Mouse (Mus musculus): ENCODE measurements at regions not wholly inside any gene's neighbourhood (a gene's known extent, or its start where the extent isn't known, plus 50 kb on each side); places are given as distances from the start of the nearest gene placed in this dataset.

GRCm38 (mm10) chr3:34411142-34411914, 238.9 kb upstream of the Sox2 start:
- intact Hi-C loops (cut with DNase I): no loop called here
- DNase-seq (ENCODE audit: low spot score): no peak

- DNase-seq (ENCODE audit: low spot score): no peak
- intact Hi-C loops (cut with DNase I): no loop called here
Observed at GRCm38 (mm10) chr3:34403586-34403985, 246.6 kb upstream of the Sox2 start.

GRCm38 (mm10) chr3:34391275-34391674, 258.9 kb upstream of the Sox2 start:
- no peak for DNase-seq (ENCODE audit: low spot score)
- intact Hi-C loops (cut with DNase I): no loop called here

DNA sequence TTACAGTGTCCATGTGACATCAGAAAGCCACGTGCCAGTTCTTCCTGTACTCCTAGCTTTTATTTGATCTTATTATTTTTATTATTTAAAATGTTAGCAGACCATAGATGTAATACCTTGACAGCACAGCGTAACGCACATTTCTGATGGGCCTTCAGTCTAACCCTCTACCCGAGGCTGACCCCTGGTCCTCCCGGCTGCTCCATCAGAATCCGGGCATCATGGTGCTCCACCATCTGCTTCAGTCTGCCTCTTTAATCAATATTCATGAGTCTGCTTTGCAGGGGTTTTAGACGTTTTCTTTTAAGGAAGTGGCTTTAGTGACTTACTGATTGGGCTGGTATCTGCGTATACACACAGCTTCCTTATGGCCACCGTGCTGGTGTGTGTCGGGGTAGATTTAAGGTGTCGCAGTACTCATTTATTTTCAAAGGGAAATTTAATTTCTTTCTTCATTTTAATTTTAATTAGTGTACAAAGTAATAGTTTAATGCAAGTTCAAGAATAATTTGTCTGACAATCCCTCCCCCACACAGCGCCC, 265.2 kb upstream of the Sox2 start:
- intact Hi-C loops (cut with DNase I): no loop called here
- no peak for DNase-seq (ENCODE audit: low spot score)

- no peak for DNase-seq (ENCODE audit: low spot score)
- intact Hi-C loops (cut with DNase I): no loop called here
Observed at GRCm38 (mm10) chr3:34377913-34378312, 272.3 kb upstream of the Sox2 start.

DNA sequence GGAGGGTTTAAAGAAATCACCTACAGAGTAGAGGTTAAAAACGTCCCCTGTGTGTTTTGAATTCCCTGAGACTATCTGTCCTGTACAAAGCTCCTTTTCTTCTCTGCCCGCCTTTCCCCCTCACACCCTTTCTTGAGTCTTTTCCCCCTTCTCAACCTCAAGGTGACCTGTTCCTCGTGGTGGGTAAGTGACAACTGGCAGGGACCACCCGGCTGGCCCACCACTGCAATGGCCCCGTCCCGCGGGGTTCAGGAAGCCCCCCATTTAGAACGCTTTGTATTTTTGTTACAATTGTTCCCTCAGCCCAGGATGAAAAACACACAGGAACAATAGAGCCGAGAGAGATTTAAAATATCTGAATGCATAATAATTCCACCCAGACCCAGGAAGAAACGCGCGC, 272.9 kb upstream of the Sox2 start:
- intact Hi-C loops (cut with DNase I): no loop called here
- DNase-seq (ENCODE audit: low spot score): no peak

DNA sequence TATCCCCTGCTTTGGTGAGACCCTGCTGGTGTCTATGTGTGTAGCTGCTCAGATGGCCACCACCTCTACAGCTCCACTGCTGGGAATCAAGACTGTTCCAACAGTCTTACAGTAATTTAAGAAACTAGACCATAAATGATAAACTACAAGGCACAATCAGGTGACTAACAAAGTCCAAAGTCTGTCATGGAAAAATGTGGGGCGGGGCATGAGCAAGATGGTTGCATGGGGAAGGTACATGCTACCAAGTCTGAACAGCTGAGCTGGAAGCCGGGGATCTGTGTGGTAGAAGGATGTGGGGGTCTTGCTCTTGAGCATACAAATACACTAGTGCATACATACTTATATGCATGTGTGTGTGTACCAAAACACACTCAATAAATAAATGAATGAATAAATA, 278.8 kb upstream of the Sox2 start:
- intact Hi-C loops (cut with DNase I): no loop called here
- DNase-seq (ENCODE audit: low spot score): no peak

DNA sequence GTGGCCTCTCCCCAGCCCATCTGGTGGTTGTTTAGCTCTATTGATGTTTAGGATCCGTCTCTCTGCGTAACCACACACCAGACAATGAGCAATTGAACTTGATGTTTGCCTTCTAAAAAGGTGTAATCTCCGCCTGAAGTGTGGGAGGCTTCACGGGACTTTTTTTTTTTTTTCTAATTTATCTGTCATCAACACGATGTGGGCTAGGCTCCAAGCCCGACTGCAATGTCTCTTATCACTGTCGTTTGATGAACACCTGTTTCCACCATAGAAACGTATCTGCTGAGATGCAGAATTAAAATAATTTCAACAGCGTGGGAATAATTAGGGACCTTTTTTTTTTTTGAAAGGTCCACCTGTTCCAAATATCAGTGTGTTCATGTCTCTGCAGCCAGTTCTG, 257.0 kb upstream of the Dnajc19 start:
- intact Hi-C loops (cut with DNase I): no loop called here
- no peak for DNase-seq (ENCODE audit: low spot score)

GRCm38 (mm10) chr3:34333555-34333954, 252.4 kb upstream of the Dnajc19 start:
- DNase-seq (ENCODE audit: low spot score): no peak
- intact Hi-C loops (cut with DNase I): no loop called here

DNA sequence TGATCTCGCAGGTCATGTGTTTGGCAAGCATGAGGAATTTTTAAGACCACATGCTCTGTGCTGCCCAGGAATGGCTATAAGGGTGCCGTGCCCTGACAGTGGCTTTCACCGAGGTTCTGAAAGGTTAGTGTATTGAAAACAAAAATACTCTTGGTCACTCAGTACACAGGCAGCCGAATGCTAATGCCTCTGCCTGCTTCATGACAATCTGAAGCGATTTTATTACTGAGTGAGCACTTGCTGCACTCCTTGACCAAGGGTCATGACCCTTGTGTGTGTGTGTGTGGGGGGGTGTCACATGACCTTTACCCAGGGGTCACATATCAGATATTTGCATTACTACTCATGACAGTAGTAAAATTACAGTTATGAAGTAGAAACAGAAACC, 250.8 kb upstream of the Dnajc19 start:
- intact Hi-C loops (cut with DNase I): no loop called here
- DNase-seq (ENCODE audit: low spot score): no peak

GRCm38 (mm10) chr3:34330970-34331888, 250.1 kb upstream of the Dnajc19 start:
- intact Hi-C loops (cut with DNase I): no loop called here
- DNase-seq (ENCODE audit: low spot score): no peak

DNA sequence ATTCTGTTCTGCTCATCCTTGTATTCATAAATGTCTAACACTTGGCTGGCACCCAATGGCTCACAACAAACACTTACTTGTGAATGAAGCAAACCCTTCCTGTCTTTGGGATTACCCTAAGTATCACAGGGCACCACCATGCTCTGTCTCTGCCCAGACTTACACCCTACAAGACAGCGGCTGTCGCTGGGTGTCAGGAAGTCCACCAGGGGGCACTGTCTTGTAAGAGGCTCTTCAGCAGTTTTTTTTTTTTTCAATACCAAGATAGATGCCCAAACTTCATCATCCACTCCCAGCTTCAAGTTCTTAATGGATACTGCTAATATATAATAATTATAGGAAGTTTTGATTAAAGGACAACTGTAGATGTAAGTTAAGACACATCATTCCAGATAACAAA, 247.7 kb upstream of the Dnajc19 start:
- intact Hi-C loops (cut with DNase I): no loop called here
- no peak for DNase-seq (ENCODE audit: low spot score)

GRCm38 (mm10) chr3:34325669-34326068, 244.5 kb upstream of the Dnajc19 start:
- intact Hi-C loops (cut with DNase I): no loop called here
- DNase-seq (ENCODE audit: low spot score): no peak

DNA sequence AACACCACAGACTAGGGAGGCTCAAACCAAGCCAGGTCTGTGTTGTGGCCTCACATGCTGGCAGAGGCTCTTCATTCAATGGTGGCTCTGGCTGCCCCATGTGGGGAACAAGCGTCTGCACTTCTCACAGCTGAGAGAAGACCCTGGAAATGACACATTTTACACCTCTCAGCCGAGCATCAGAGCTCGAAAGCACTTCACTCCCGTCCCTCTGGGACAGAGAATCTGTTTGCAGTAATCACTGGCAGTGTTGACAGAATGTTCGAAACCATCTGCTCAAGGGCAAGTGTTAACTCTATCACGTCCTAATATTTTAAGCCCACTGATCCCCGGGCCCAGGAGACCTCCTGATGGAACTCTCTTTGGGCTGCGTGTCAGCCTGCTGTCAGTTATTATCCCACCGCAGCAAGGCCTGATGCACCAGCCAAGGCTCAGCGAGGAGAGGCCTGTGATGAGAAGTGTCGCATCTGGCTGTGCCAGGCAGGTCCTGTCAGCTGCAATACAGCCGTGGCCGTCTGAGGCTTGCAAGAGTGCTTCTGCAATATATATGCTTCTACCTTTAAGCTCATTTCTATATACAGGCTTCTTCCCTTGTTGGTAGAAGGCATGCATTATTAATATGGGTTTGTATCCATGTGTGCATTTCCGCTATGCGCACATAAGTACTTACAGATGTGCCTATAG, 241.5 kb upstream of the Dnajc19 start:
- DNase-seq (ENCODE audit: low spot score): no peak
- intact Hi-C loops (cut with DNase I): no loop called here

DNA sequence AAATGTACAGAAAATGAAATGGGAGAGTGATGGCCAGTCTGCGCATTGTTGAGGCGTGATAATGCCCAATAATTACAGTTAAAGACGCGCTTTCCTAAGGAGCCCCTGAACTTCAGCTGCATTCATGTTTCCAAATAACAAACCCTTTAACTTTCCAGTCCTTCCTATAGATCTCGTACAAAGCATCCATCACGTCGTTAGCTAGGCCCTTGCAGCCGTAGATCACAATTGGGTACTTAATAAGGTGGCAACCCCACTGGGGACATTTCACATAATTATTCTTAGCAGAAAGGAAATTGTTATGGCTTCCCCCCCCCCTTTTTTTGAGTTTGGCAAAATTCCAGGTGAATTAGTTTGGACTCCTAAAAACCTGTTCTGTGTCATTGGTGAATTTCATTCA, 233.7 kb upstream of the Dnajc19 start:
- intact Hi-C loops (cut with DNase I): no loop called here
- DNase-seq (ENCODE audit: low spot score): no peak

DNA sequence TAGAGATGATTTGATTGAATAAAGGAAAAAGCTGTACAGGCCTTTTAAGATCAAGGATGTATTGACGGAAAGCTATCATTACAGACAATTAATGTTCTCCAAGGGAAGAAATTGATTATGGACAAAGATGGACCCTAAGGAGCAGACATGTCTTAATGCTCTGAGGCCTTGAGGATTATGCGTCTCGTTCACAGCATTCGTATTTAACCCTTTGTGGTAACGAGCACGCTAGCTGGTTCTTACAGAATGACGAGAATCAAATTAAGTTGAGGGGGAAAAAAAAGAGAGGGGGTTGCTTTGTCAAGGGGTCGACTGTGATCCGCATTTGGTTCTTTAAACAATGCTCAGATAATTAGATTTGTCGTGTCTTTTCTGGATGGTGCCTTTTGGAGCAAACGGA, 233.3 kb upstream of the Dnajc19 start:
- DNase-seq (ENCODE audit: low spot score): no peak
- intact Hi-C loops (cut with DNase I): no loop called here

DNA sequence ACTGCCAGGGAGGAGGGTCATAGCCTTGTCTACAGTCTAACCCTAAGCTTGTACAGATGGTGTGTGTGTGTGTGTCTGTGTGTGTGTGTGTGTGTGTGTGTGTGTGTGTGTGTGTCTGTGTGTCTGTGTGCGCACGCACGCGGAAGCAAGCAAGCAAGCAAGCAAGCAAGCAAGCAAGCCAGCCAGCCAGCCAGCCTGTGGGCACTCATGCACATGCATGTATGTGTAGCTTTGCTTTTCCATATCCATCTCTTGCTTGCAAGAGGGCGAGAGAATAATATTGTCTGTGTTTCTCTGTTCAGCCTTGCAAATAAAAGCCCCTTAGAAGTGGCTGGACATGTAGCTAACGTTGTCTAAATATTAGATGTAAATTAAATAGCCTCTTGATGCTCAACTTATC, 230.8 kb upstream of the Dnajc19 start:
- intact Hi-C loops (cut with DNase I): no loop called here
- DNase-seq (ENCODE audit: low spot score): no peak

DNA sequence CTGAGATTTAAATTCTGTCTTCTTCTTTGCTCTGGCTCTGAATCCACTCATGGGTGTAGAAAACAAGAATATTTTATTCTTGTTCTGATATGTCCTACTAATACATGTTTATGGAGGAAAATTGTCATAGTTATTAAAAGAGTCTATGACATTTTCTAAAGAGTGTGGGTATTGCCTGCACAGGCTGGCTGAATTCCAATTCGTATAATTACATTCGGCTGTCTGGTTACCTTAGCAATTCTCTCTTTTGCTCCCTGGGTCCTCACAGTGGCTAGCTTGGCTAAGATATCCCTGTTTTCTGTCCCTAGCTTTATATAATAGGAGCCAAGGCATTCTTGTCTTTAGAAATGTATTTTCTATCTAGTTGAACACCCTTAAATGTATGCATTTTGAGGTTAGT, 218.5 kb upstream of the Dnajc19 start:
- intact Hi-C loops (cut with DNase I): no loop called here
- DNase-seq (ENCODE audit: low spot score): no peak

DNA sequence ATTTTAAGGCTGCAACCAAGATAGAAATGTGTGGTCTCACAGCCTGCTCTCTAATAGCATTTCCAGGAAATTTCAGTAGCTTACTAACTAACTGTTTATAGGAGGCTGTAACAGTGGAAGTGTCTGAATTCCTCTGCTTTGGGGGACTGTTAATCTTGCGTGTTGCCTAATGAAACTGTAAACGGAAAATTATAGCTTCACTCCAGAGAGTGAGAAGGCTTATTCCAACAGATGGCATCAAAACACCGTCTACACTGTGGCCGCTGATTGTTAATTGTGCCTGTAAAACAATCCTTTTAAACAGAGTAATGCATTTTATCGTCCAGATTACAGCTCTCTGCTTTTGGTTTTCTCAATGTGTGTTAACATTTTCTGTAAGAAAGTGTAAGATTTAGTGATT, 206.7 kb upstream of the Dnajc19 start:
- no peak for DNase-seq (ENCODE audit: low spot score)
- intact Hi-C loops (cut with DNase I): no loop called here

- intact Hi-C loops (cut with DNase I): no loop called here
Observed at GRCm38 (mm10) chr3:34270154-34270553, 189.0 kb upstream of the Dnajc19 start.

GRCm38 (mm10) chr3:34266462-34266861, 185.3 kb upstream of the Dnajc19 start:
- intact Hi-C loops (cut with DNase I): no loop called here
- no peak for DNase-seq (ENCODE audit: low spot score)

More at GRCm38 (mm10) chr3:34270154-34270553, 189.0 kb upstream of the Dnajc19 start:
- DNase-seq (ENCODE audit: low spot score): no peak
